Mouse (Mus musculus): ENCODE measurements around the gene Lyzl4. TPM values are rescaled to one million over a fixed set of nuclear protein-coding genes. Genes with fewer than 3 reads are reported as not detected.
"Not testable (repeated sequence)": the region's sequence is repeated elsewhere in the genome, so short reads cannot be mapped to it uniquely, and the experiment has no call there.

The Lyzl4 gene
- polyA plus RNA-seq, 1 experiment, result not detected

- TF ChIP-seq EP300 (IDR thresholded peaks at IDR 0.05; ENCODE audit: insufficient read depth, low read depth, low read length) (no peak), CTCF (IDR thresholded peaks at IDR 0.05; ENCODE audit: low read depth, low read length) (no peak), POLR2A (IDR thresholded peaks at IDR 0.05; ENCODE audit: insufficient read depth, low read length) (no peak)
- no peak overlapping the region for H3K9ac ChIP-seq (ENCODE audit: low read depth, poor library complexity, severe bottlenecking)
These were observed 42.3 kb downstream of the Lyzl4 start for GRCm38 (mm10) chr9:121599551-121599950.

GRCm38 (mm10) chr9:121598106-121598505, 43.8 kb downstream of the Lyzl4 start:
- Histone ChIP-seq H3K4me3 (ENCODE audit: low read depth, low read length) (no peak overlapping the region), H3K9ac (ENCODE audit: low read depth, poor library complexity, severe bottlenecking) (no peak overlapping the region), H3K4me1 (ENCODE audit: control insufficient read depth, insufficient read depth, low read length) (no peaks in the 10 kb centered on the region), H3K36me3 (ENCODE audit: control insufficient read depth, insufficient read depth, low read length, poor library complexity, severe bottlenecking) (no peaks in the 10 kb centered on the region), H3K27ac (ENCODE audit: insufficient read depth, low read length) (no peak overlapping the region), H3K27me3 (ENCODE audit: control insufficient read depth, insufficient read depth, low read length, poor library complexity, severe bottlenecking) (no peaks in the 10 kb centered on the region), H3K9me3 (replicated peaks; ENCODE audit: control insufficient read depth, insufficient read depth, low read length, poor library complexity, severe bottlenecking) (no peaks in the 10 kb centered on the region)
- TF ChIP-seq CTCF (IDR thresholded peaks at IDR 0.05; ENCODE audit: low read depth, low read length), result no peak
- no peak for TF ChIP-seq POLR2A (IDR thresholded peaks at IDR 0.05; ENCODE audit: insufficient read depth, low read length)
- TF ChIP-seq EP300 (IDR thresholded peaks at IDR 0.05; ENCODE audit: insufficient read depth, low read depth, low read length), result no peak

More at GRCm38 (mm10) chr9:121599551-121599950, 42.3 kb downstream of the Lyzl4 start:
- no peak overlapping the region for H3K4me3 ChIP-seq (ENCODE audit: low read depth, low read length)
- H3K4me1 ChIP-seq (ENCODE audit: control insufficient read depth, insufficient read depth, low read length), result no peaks in the 10 kb centered on the region
- no peaks in the 10 kb centered on the region for H3K36me3 ChIP-seq (ENCODE audit: control insufficient read depth, insufficient read depth, low read length, poor library complexity, severe bottlenecking)
- no peak overlapping the region for H3K27ac ChIP-seq (ENCODE audit: insufficient read depth, low read length)
- H3K27me3 ChIP-seq (ENCODE audit: control insufficient read depth, insufficient read depth, low read length, poor library complexity, severe bottlenecking), result no peaks in the 10 kb centered on the region
- no peaks in the 10 kb centered on the region for H3K9me3 ChIP-seq (replicated peaks; ENCODE audit: control insufficient read depth, insufficient read depth, low read length, poor library complexity, severe bottlenecking)

- Histone ChIP-seq H3K9me3 (replicated peaks; ENCODE audit: control insufficient read depth, insufficient read depth, low read length, poor library complexity, severe bottlenecking) (no peaks in the 10 kb centered on the region), H3K4me3 (ENCODE audit: low read depth, low read length) (no peak overlapping the region), H3K27ac (ENCODE audit: insufficient read depth, low read length) (no peak overlapping the region), H3K36me3 (ENCODE audit: control insufficient read depth, insufficient read depth, low read length, poor library complexity, severe bottlenecking) (no peaks in the 10 kb centered on the region), H3K27me3 (ENCODE audit: control insufficient read depth, insufficient read depth, low read length, poor library complexity, severe bottlenecking) (no peaks in the 10 kb centered on the region), H3K4me1 (ENCODE audit: control insufficient read depth, insufficient read depth, low read length) (no peaks in the 10 kb centered on the region), H3K9ac (ENCODE audit: low read depth, poor library complexity, severe bottlenecking) (no peak overlapping the region)
- no peak for TF ChIP-seq POLR2A (IDR thresholded peaks at IDR 0.05; ENCODE audit: insufficient read depth, low read length)
- no peak for TF ChIP-seq EP300 (IDR thresholded peaks at IDR 0.05; ENCODE audit: insufficient read depth, low read depth, low read length)
- no peak for TF ChIP-seq CTCF (IDR thresholded peaks at IDR 0.05; ENCODE audit: low read depth, low read length)
These were observed 47.1 kb downstream of the Lyzl4 start for GRCm38 (mm10) chr9:121594771-121595170.

GRCm38 (mm10) chr9:121593768-121594167, 48.1 kb downstream of the Lyzl4 start:
- H3K9ac ChIP-seq (ENCODE audit: low read depth, poor library complexity, severe bottlenecking); H3K36me3 ChIP-seq (ENCODE audit: control insufficient read depth, insufficient read depth, low read length, poor library complexity, severe bottlenecking); H3K4me3 ChIP-seq (ENCODE audit: low read depth, low read length); H3K27ac ChIP-seq (ENCODE audit: insufficient read depth, low read length); H3K9me3 ChIP-seq (replicated peaks; ENCODE audit: control insufficient read depth, insufficient read depth, low read length, poor library complexity, severe bottlenecking); H3K4me1 ChIP-seq (ENCODE audit: control insufficient read depth, insufficient read depth, low read length); H3K27me3 ChIP-seq (ENCODE audit: control insufficient read depth, insufficient read depth, low read length, poor library complexity, severe bottlenecking): not testable (repeated sequence)

- H3K9me3 ChIP-seq (replicated peaks; ENCODE audit: control insufficient read depth, insufficient read depth, low read length, poor library complexity, severe bottlenecking), result 0 out of 2 replicates have a peak, but pooled peaks cover 3% of the 10 kb centered on the region
- no peak for TF ChIP-seq POLR2A (IDR thresholded peaks at IDR 0.05; ENCODE audit: insufficient read depth, low read length)
- TF ChIP-seq EP300 (IDR thresholded peaks at IDR 0.05; ENCODE audit: insufficient read depth, low read depth, low read length), result no peak
- no peak for TF ChIP-seq CTCF (IDR thresholded peaks at IDR 0.05; ENCODE audit: low read depth, low read length)
- H3K4me3 ChIP-seq (ENCODE audit: low read depth, low read length), result no peak overlapping the region
- no peak overlapping the region for H3K9ac ChIP-seq (ENCODE audit: low read depth, poor library complexity, severe bottlenecking)
- H3K4me1 ChIP-seq (ENCODE audit: control insufficient read depth, insufficient read depth, low read length), result no peaks in the 10 kb centered on the region
- no peaks in the 10 kb centered on the region for H3K36me3 ChIP-seq (ENCODE audit: control insufficient read depth, insufficient read depth, low read length, poor library complexity, severe bottlenecking)
- no peak overlapping the region for H3K27ac ChIP-seq (ENCODE audit: insufficient read depth, low read length)
- no peaks in the 10 kb centered on the region for H3K27me3 ChIP-seq (ENCODE audit: control insufficient read depth, insufficient read depth, low read length, poor library complexity, severe bottlenecking)
These were observed 48.8 kb downstream of the Lyzl4 start for GRCm38 (mm10) chr9:121592948-121593550.

- H3K4me1 ChIP-seq (ENCODE audit: control insufficient read depth, insufficient read depth, low read length), result no peaks in the 10 kb centered on the region
- no peak overlapping the region for H3K9ac ChIP-seq (ENCODE audit: low read depth, poor library complexity, severe bottlenecking)
- TF ChIP-seq EP300 (IDR thresholded peaks at IDR 0.05; ENCODE audit: insufficient read depth, low read depth, low read length) (0 out of 2 replicates have a peak, but pooled peaks have one; percentile 53), POLR2A (IDR thresholded peaks at IDR 0.05; ENCODE audit: insufficient read depth, low read length) (no peak)
- H3K4me3 ChIP-seq (ENCODE audit: low read depth, low read length), result no peak overlapping the region
- 0 out of 2 replicates have a peak, but pooled peaks cover 3% of the 10 kb centered on the region for H3K9me3 ChIP-seq (replicated peaks; ENCODE audit: control insufficient read depth, insufficient read depth, low read length, poor library complexity, severe bottlenecking)
- H3K27ac ChIP-seq (ENCODE audit: insufficient read depth, low read length), result no peak overlapping the region
- H3K36me3 ChIP-seq (ENCODE audit: control insufficient read depth, insufficient read depth, low read length, poor library complexity, severe bottlenecking), result no peaks in the 10 kb centered on the region
- no peaks in the 10 kb centered on the region for H3K27me3 ChIP-seq (ENCODE audit: control insufficient read depth, insufficient read depth, low read length, poor library complexity, severe bottlenecking)
These were observed 52.4 kb downstream of the Lyzl4 start for GRCm38 (mm10) chr9:121589533-121589932.

All from ES-Bruce4 (cell line).